Mouse (Mus musculus): ENCODE measurements at regions not wholly inside any gene's neighbourhood (a gene's known extent, or its start where the extent isn't known, plus 50 kb on each side); places are given as distances from the start of the nearest gene placed in this dataset.
A peak's percentile ranks its signal among the peaks of the same experiment; 100 is the strongest.

DNA sequence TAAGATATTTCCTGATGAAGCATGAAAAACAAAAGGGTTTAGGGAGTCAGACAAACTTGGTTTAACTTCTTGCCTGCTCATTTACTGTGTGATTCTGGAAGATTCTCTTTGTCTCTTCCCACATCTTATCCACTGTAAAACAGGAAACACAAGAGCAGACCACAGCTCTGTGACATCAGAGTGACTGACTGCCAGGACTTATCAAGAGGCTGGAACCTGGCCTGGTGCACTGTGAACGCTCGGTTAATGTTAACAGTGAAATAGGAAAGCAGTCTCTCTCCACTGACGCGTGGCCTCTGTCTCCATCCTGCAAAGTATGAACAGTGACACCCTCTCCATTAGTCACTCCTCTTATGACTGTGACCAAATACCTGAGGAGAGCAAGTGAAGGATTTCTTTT, 73.1 kb upstream of the Noct start:
- DNase-seq = no peak

DNA sequence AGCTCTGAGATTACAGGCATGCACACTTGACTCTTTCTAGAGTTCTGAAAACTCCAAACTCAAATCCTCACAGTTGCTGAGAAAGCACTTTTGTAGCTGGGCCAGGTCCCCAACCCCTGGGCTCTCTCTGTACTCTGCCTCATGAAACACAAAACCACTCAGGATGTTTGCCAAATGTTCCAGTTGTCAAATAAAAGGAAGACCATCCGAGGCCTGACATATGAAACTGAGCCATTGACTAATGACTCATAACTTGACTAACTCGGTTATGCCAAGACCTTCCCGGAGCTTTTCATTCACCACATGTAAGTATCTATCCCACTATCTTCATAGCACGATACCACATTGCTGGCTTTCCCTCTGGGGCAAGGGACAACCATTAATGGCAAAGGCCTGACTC, 68.6 kb upstream of the Noct start:
- peak in 1 of 2 experiments; percentile 41 for DNase-seq

DNA sequence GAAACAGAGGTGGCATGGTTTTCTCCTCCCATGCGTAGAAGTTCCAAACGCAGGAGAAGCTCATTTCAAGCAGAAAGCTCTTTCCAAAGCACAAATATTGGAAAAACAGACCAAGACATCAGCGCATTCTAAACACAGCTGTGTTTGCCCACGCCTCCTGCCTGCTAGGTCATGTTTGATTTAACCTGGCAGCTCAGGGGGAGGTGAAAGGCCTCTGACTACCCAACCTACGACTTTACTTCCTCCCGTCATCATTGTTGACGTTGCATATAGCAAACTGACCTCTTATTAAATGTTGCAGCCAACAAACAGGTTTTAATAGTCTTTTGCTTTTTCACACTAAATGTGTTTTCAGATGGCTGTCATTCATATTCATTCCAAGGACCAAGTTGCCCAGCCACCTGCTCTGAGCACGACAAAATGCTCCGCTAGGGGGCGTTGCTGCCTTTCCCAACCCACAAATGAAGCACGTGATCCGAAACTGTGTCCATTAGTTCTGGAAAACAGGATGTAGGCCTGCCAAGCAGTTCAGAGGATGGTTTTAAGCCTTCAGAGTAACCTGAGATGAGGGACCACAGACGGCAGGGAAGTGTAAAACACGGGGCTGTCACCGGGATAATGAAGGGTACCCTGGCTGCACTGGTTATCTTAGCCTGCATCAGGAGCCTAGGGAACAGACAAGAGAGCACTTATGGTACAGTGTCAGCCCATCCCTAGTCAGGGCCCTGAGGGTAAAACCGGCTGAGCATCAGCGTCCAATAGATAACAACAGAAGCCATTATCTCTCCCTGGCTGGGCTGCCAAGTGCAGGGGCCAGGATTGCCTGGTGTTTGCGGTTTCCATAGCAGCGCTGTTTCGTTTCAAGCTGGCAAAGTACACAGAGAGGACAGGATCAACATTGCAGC, 67.6 kb upstream of the Noct start:
- peak; percentile 63 to 72 for DNase-seq

DNA sequence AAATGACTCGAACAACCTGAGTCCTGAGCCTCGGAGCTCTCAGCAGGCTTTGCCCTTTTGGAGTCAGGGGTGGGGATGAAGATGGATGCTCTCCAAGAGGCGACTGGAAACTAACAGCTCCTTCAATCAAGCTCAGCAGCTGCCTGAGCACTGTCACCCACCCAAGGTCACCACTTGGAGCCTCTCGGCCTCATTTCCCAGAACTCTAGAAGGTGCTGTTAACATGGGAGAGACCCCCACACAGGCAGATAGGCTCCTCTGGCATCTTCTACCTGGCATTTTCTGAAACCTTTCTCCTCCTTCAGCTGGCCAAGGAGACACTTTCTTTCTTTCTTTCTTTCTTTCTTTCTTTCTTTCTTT, 67.0 kb upstream of the Noct start:
- DNase-seq = no peak

DNA sequence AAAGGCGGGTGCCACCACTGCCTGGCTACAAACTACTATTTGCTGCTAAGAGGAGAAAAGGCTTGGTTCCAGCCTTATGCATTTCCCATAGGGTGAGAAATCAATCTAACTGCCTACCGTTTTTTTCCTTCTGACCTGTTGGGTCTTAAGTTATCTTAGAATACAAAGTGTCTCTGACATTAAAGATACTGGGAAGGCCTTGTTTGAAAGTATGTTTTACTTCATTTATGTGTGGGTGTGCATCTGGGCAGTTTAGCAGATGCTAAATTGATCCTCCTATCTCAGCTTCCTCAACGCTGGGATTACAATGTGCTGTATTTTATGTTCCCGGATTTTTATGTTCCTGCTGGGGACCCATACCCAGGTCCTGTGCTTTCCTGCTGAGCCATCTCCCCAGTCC, 65.8 kb upstream of the Noct start:
- no peak for DNase-seq

DNA sequence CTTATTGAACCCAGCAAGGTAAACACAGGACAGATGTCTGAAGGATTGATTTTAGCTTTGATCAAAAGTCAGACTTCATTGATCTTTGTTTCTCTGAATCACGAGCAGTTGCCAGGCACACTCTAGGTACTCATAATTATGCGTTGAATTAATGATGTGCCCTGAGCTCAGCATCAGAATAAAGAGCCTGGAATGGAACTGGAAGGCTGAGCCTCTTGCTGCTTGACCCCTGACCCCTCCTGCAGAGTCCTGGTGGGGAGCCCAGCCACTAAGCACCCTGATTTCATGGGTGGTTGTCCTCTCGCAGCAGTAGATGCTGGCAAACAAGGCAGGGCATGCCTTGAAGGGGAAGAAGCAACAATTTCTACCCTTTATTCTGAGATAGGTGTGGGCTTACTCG, 64.9 kb upstream of the Noct start:
- DNase-seq = no peak

DNA sequence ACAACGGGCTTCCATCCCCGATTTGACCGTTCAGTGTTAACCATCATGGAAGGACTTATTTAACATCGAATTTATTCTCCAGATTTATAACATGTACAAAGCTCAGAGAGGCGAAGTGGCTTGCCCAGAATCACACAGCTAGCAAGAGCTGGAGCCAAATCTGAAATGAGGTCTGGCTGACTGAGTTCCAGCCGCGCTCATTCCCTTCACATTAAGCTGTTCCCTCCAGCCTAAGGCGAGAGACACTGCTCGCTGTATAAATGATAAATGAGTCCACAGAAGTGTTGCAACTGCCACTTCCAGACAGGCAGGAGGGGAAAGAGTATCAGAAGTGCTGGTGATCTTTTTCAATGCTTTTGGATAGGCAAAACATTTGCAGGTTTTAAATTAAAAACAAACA, 64.4 kb upstream of the Noct start:
- DNase-seq = no peak

DNA sequence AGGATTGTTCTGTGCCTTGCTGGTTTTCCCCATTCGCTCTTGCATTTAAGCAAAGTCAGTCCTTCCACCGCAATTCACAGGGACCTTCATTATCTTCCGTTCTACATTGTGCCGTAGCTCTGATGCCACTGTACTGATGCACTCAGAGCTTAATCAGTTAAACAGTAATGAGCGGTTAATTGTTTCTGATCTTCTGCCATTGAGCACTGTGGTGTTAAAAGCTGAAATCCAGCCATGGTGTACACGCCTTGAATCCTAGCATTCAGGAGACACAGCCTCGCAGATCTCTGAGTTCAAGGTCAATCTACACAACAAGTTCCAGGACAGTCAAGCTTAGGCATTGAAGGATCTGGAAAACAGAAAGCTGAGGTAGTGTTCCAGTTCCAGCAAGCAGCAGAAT, 63.6 kb upstream of the Noct start:
- DNase-seq = no peak

DNA sequence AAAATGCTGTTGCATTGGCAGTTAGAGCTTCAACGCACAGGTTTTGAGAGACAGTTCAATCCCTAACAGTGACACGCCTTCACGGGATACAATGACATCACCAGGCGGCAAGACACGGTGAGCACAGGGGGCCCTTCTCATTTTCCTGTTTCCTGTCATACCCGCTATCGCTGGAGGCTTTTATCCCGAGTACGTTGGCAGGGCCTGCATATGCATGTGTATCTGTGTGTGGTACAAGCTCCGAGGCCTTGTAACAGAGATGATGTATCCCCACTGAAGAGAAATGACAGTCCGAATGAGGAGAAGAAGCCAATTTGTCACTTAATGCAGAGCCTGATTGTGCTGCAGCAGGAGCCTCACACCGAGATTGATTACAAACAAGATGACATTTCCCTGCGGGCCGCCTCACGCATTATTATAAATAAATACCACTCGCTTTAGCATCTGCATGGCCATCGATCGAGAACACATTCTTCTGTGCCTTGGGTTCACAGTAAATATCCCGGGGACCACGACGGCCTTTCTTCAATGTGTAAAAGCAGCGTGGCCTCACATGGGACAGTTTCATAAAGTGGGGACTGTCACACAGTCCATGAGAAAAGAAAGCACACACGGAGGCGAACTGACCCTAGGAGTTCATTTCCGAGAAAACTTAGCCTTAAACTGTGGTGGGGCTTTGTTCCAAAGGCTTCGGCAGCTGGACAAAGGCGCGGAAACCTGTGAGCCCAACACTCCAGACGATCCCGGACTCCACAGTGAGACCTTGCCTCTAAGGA, 54.9 kb upstream of the Noct start:
- no peak for DNase-seq

DNA sequence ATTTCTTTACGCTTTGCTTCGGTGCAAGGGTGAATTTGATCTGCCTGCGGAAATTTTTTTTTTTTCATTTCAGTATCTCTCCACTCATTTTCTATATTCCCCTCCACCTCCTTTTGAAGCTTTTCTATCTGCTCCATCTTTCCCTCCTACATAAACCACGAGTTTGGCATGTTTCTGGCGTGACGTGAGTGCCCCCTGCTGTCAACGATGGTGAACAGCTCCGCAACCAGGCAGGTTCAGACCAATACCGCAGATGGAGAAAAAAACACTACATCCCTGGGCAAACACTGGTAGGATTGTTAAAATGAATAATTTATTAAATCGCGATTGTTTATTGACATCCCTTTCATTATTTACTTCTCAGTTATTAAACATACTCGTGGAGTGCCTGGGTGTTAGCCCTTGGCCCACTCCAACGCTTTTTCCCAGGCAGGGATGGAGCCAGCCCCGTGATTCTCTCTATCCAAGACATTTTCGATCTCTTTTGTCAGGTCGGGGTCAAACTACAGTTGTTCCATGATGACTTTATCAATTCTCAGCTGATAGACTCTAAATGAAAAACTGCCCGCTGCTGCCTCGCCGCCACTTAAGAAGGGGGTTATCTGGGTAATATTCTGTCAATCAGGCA, 53.9 kb upstream of the Noct start:
- DNase-seq = peak; percentile 73 to 74

Measured in lung, adult 18-20 months (tissue).